Mouse (Mus musculus) embryonic fibroblast, embryonic 13.5 days (primary cell): ENCODE results near the gene Mest.

Experiments used
- CTCF ChIP-seq: IDR thresholded peaks from 2 replicates; pipeline ENCODE4 v1.5.1; 2011; ENCODE audit warnings: mild to moderate bottlenecking, control low read depth, low read length, moderate library complexity, borderline replicate concordance; ENCODE audit not compliant: insufficient read depth
- POLR2A ChIP-seq: IDR thresholded peaks from 2 replicates; pipeline ENCODE4 v1.6.1; 2011; ENCODE audit warnings: low read depth, mild to moderate bottlenecking, control low read depth, low read length, moderate library complexity

DNA sequence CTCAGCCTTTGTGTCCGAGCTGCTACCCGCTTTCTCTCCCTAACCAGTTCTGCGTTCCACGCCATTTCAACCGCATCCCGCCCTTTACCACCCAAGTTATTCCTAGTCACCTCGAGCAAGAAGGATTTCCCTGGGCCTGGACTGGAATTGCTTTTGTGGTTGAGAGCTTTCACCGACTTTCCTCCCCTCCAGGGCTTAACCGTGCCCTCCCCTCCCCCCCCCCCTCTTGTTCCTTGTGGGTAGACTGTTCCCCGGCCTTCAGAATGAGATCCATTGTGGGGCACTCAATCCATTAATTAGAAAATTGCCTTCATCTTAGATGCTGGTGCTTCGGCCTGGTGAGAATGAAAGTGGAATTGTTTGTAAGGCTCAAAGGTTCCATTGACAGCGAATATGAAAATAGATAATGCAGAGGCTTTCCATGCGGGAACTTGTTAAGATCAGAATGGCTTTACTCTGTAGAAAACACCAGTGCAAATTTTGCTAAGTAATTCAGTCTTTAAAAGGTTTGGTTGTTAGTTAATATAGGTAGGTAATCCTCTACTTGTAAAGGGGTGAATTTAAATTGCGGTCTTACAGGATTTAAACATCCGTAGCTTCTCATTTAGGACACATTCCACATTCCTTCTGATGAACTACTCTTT, 12.5 kb downstream of the Mest start:
- no peak for TF ChIP-seq POLR2A
- no peak for TF ChIP-seq CTCF
